Mouse (Mus musculus) cerebellum, postnatal 10 days (tissue): ENCODE measurements around the gene Cflar.
"Not testable (repeated sequence)": the region's sequence is repeated elsewhere in the genome, so short reads cannot be mapped to it uniquely, and the experiment has no call there.

ENCODE experiments used
- DNase-seq, 2 experiments: peaks; one replicate each; pipeline ENCODE4 v3.0.0; 2021; ENCODE audit warnings: mixed read lengths in 2 of 2

Gene Cflar

DNA sequence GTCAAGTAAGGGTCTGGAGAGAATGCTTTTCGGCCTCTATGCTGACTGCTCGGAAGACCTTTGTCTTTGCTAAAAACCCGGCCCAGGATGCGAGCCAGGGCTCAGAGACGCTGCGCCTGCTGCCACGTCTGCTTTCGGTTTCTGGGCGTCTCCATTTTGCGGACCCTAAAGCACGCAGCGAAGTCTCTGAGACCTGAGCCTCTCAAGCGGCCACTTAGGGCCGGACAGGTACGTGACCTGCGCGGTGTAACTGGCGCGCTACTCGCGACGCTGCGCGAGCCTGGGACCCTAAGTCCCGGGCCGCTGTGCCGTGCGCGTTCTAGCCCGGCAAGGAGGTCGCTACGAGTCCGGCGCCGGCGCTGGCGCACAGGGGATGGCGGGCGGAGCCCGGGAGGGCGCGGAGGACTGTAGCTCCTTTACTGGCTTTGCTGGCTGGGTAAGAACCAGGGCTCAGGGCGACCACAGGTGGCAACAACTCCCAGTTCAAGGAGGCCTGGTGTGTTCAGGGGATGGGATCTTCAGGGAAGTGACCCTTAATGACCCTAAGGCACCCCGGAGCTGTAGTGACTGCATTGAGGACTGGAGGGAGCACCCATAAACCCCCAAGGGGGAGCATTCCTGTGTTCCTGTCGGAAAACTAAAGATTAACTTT lies at the start of gene Cflar:
Cflar (plus strand) TSS at position 144 of the 652 bp plus-strand sequence.
- DNase-seq = peak; percentile 79 to 83

DNA sequence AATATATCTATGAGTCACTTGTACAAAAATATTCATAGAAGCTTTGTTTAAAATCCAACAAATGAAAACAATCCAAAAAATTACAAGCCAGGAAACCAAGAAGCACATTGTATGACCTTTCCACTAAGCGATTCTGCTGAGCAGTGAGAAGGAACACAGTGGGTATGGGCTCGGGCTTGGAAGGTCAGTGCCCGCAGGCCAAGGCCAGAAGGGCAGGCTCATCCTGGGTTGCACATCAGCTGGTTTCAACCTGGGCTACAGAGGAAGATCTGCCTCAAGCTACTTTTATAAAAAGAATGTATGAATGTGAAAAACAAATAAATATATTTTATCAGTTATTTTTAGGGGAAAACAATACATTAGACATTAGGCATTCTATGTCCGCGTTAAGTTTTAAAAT lies 48.6 kb upstream of the Cflar start:
- not testable (repeated sequence) for DNase-seq

DNA sequence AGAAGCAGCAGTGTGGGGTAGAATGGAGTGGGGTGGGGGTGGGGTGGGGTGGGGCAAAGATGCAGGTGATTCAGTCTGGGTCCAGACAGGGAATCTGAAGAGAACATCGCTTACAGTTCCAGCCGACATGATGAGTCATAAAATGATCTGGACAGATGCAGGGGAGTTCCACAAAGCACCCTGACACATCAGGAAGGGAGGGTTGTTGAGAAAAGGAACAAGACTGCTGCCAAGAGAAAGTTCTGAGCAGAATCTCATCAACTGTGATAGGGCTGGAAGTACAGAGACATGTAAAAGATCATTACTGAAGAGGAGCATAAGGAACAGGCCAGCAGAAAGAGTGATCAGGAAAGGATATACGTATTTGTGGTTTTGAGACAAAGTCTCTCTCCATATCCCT lies 47.9 kb upstream of the Cflar start:
- DNase-seq = not testable (repeated sequence)

DNA sequence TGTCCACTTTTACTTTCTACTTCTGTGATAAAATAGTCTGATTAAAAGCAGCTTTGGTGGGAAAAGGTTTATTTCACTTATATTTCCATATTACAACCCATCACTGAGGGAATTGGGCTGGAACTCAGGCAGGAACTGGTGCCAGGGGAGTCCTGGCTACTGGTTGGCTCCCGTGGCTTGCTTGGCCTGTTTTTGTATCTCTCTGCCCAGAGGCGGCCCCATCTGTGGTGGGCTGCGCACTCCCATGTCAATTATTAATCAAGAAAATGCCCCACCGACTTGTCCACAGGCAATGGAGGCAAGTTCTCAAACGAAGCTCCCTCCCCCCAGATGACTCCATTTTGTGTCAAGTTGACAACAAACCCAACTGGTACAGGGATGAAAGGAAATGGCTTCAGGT lies 43.1 kb upstream of the Cflar start:
- peak; percentile 61 to 70 for DNase-seq

DNA sequence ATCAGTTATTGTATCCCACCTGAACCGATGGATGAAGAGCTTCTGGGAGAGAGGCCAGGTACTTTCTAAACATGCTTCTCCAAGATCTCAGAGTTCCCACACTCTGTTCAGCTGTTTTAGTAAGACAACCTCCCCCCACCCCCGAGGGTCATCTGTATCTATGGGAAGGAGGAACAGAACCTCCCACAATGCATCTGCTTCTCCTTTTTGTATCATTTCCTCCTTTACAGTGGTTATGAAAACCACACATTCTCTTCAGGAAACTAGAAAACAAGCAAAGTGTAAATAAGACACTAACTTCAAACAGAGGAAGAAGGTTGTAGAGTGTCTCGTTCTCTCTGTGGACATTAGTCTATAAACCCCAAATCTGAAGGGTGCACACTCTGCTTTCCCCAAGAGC lies 41.7 kb upstream of the Cflar start:
- DNase-seq = not testable (repeated sequence)

DNA sequence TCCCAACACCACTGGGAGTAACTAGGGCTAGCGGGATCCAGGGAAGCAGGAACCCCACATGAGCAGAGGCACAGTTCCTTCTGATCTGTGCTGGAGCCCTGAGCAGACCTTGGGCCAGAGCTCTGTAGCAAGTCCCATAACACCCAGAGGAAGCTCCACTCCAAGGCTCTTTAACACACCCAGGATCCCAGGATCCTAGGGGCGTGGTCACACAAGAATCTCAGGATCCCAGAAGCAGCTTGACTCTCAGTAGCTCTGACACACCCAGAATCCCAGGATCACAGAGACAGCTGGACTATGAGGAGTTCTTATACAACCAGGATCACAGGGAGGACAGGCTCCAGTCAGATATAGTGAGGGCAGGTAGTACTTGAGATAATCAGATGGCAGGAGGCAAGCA lies 39.2 kb upstream of the Cflar start:
- no peak for DNase-seq

DNA sequence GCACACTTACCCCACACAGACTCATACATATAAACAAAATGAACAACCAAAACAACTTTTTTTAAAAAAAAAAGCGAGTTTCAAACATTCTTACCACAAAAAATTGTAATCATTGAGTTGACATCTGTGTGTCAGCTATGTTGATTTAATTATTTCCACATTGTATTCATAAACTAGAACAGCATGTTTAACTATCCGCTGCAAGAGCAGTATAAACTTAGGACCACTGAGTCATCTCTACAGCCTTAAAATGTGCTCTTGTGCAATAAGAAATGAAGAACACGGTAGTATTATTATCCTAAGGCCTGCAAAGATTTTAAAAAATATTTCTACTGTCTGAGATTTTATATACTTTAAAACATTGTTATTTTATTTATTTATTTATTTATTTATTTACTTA lies 36.3 kb upstream of the Cflar start:
- DNase-seq = no peak

DNA sequence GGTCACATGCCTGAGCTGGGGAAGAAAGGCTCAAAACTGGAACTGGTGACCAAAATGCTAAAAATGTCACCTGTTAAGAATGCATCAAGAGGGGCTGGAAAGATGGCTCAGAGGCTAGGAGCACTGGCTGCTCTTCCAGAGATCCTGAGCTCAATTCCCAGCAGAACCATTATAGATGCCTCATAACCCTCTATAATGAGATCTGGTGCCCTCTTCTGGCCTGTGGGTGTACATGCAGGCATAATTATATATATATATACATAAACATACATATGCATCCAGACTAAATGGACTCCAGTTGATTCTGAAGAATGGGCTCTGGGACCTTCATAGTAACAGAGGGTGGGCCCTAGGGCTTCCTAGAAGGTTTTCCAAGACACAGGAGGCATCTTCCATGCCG lies 33.7 kb upstream of the Cflar start:
- peak; percentile 55 for DNase-seq

DNA sequence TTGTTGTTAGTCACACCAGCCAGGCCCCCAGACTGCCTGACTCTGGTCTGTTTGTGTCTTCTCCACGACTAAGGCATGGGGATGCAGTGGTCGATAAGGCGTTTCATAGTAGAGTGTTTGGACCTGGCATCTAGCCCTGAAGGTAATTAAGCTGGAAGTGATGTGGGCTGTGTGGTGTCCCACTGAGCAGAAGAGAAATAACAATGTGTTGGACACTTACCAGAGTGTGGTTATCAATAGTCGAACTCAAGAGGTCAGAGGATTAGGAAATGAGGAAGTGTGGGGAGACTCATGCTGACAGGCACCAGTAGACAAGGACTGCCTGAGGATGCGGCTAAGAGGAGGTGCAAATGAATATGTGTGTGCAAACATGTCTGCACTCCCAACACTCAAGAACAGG lies 32.9 kb upstream of the Cflar start:
- DNase-seq = not testable (repeated sequence)

DNA sequence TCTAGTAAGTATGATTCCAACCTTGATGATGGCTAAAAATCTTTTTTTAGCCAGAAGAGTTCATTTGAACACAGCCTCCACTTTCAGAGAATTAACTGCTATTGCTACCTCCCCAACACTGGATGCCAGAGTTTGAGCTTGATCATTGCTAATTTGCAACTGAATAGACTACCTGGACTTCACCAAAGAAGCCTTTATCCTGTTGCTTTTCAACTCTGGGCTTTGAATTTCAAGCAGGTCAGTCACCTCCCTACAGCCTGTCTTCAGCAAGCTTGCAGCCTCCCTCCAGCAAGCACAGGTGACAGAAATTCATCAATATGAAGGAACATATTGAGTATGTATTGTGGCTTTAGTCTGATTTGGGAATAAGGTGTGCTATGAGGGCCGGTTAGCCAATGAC lies 21.9 kb upstream of the Cflar start:
- no peak for DNase-seq

DNA sequence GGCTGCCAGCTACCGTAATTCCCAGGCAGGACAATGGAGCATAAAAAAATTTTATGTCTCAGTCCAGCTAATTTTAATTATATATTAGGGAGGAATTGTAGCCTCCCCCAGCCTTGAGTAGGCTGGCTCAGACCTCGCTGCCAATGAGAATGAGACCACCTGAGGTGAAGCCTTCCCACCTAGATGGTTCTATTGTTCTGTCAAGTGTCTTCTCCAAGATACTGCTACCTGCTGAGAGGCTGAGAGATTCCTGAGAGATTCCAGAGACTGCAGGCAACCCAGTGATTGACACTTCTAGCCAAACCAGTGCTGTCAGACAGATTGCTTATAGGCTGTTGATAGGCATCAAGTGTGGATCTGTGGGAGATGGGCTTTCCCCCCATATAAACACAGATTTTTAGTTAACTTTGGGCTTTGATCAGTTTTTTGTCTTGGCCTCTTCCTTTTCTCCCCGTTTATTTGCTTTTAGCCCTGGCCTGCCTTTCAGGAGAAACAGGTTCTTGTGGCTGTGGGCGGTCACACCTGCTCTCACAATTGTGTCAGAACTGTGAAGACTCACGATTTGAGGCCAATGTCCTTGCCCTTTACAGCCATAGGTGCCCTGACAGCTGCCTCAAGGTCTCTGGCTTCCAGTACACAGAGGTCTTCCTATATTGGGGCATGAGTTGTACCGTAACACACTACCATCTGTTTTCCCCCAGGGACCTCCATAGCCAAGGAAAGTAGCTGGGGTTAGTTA lies 21.1 kb upstream of the Cflar start:
- DNase-seq = no peak

DNA sequence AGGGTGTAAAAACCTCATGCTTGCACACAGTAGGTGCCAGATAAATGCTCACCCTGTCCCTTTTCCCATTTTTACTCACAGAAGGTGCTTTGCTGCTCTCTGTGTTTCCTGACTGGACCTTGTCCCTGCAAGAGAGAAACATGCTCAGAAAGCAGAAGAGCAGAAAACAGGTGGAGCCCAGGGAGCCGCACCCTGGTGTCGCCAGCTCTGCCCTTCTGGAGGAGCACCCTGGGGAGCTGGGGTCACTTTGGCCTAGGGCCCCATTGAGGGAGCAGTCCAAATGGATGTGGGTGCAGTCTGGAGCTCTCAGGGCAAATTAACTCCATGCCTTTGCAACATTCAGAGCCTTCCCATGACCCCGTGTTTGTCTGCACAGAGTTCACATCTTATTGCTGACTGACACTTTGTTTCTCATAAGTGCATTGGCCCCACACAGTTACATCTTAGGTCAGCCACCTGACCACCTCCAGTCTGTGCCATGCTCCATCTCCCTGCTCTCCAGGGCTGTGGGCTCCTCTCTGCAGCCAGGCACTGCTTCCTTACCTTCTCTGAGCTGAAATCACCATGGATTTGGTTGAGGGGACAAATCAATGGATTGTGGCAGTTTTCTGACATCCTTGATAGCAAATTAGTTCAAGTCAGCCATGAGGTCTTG lies 20.3 kb upstream of the Cflar start:
- DNase-seq = not testable (repeated sequence)

DNA sequence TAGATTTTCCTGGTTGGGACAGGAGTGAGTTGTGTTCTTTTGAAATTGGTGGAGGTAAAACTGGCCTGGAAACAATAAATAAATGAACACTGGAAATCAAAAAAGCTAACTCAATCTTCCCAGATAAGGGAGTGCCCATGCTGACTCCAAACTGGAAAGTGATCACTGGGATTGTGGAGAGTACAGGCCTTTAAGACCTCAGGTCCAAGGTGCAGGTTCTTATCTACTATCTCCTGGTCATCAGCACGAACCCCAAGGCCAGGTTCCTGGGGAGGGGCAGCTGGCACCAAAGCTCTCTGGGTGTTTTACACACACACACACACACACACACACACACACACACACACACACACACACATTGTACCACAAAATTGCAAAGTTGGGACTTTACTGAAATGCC lies 19.6 kb upstream of the Cflar start:
- DNase-seq = not testable (repeated sequence)

DNA sequence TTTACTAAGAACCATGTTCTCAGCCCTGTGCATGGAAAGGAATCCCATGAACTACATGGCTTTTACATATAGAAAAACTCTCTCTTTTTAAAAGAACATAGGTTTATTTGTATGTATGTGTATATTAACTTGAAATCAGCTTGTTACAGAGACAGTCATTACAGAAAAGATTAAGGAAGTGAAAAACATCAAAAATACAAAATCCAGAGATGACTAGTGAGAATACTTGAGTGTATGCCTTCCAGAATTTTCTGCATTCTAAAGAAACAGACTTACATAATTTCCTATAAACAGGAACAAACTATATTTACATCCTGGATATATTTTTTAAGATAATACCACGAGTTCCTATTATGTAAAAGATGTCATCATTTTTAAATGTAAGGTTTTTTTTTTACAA lies 17.6 kb upstream of the Cflar start:
- no peak for DNase-seq

DNA sequence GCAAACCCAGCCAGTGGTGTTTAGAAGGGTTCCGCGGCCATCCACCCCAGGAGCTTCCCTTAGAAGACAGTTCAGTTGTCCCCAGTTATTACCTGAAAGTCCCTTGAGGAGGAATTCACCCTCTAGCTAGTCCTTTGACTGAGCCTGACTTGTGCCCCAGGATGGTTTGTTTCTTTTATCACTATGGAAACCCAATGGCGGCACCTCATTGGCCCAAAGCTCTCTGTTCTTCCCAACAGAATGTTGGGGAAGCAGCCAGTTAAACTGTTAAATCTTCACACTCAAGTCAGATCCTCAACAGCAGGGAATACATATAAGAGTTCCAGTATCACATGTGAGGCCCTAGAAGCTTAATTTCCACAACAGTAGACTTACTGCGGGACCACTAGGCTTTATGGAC lies 15.5 kb upstream of the Cflar start, which contains the start of gene Als2cr12:
Als2cr12 (minus strand) TSS at position 180 of the 400 bp plus-strand sequence.
- DNase-seq = not testable (repeated sequence)

DNA sequence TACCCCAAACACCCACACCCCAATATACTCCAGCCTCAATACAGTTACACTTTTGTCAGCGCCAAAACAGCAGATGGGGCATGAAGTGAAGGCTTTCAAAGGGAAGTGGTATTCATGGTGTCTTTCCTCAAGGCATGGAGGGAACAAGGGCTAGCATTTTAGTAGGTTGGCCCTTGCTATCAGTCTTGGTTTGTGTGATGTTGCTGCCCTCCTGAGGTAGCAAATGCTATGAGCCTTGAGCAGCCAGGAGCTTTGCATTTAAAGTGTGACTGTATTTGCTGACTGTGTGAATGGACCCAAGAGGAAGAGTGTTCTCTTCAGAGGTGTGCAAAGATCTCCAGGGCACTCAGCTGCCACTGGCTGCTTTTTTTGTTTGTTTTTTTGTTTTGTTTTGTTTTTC lies 13.7 kb upstream of the Cflar start:
- DNase-seq = peak; percentile 46 to 54

DNA sequence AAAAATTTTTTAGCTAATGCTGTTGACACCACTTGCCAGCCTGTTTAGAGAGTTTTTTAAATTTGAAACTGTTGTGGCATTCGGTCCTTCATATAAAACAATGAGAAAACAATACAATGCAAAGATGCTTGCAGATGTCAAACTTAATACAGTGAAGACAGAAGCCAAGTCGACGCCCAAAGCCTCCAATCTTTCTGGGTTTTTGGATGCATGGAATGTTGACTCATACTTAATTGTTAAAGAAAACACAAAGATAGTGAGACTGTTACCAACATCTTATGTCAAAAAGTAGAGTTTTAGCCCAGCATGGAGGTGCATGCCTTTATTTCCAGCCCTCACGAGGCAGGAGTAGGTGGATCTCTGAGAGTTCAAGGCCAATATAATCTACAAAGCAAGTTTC lies 12.5 kb upstream of the Cflar start:
- no peak for DNase-seq

DNA sequence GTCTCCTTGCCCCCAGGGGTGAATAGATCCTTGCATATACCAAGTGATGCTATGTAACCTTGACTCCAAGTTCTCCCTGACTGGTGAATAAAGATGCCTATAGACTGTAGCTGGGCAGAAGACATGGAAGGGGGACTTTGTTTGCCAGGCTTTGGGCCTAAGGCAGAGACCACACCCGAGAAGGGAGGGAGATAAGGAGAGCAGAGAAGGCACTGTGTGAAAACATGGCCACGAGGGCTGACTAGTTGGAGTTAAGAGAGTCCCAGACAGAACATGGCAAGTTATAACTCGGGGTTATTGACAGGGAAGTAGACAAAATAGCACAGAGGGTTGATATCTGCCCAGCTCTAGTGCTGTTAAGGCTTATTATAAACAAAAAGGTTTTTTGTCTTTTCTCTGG lies 11.3 kb upstream of the Cflar start:
- DNase-seq = no peak

DNA sequence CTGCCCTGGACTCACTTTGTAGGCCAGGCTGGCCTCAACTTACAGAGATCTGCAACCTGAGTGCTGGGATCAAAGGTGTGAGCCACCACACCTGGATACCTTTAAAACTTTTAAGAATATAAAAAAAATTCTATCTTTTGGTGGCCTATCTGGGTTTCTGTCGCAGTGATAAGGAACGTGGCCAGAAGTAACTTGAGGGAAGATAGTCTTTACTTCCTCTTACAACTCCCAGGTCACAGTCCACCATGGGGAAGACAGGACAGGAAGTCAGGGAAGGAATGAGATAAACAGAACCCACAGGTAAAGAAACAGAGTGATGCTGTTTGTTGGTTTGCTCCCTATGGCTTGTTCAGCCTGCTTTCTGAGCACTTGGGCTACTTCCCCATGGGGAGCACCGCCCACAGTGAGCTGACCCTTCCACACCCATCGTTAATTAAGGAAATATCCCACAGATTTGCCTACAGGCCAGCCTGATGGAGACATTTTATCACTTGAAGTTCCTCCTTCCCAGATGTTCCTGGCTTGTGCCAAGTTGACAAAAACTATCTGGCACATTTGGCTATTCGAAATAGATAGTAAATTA lies 10.6 kb upstream of the Cflar start:
- DNase-seq = not testable (repeated sequence)

DNA sequence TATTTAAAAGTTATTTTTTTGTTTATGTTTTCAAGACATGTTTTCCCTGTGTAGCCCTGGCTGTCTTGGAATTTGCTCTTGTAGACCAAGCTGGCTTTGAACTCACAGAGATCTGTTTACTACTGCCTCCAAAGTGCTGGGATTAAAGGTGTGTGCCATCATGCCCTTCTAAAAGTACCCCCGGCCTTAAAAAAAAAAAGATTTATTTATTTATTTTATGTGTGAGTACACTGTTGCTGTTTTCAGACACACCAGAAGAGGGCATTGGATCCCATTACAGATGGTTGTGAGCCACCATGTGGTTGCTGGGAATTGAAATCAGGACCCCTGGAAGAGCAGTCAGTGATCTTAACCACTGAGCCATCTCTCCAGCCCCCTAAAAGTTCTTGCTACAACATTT lies 1.3 kb upstream of the Cflar start:
- not testable (repeated sequence) for DNase-seq

DNA sequence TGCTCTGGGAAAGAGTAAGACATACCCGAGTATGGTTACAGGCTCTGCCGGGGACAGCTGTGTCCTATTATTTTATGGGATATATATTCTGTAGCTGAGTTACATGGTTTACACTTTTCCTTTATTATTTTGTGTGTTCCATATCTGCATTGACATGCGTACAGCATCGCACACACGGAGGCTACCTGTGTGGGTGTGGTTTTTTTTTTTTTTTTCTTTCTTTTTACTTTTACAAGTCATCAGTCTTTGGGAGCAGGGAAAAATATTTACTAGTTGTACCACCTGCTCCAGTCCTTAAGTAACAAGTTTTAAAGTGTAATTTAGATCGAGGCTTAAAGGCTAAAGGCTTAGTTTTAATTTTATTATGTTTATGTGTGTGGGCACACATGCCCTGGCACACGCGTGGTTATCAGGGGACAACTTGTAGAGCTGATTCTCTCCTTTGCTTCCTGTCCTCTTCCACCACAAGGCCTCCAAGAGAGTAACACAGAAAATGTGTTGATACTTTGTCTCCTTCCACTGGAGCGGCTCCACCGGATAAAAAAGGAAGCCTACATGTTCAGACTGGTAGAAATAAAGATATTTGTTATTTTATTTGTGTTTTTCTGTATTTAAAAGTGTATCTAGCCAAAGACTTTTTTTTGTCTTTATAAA lies 470 bp upstream of the Cflar start:
- peak in 1 of 2 experiments; percentile 37 for DNase-seq

DNA sequence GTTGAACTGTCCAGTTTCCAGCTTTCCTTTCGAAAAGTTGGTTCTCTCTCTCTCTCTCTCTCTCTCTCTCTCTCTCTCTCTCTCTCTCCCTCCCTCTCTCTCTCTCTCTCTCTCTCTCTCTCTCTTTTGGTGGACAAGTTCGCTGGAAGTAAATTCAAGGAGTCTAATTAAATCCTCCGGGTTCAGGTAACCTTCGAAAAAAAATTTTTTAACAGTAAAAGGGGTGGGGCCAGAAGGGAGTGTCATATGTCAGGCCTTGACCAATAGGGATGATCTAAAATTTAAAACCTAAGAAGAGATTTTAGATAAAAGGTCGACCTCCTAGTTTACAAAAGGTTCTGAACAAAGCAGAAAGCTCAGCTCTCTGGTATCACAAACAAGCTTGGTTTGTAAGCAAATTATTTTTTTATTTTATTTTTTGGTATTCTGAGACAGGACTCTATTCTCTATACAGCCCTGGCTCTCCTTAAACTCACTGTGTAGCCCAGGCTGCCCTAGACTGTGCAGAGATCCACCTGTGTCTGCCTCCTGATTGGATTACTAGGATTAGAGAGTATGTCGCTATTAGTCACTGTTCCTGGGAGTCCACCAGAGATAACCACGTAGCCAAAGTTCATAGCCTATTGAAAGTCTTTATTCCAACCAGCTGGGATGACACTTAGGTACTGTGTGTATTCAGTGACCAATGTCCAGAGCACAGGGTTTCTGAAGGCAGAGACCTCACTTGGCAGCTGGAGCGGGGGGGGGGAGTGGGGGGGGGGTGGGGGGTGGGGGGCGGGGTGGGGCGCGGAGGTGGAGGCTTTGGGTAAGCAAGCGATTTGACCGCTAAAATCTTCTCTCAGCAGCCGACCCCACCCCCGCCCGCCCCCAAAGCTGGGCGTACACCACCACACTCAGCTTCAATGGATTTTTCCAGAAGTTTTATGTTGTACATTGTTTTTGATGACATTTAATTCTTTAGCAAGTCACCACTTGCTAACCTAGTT lies 1.1 kb downstream of the Cflar start:
- peak; percentile 29 to 57 for DNase-seq
